Mouse (Mus musculus) heart, embryonic 10.5 days (tissue): ENCODE results near the gene Pla2g15. TPM values are rescaled to one million over a fixed set of nuclear protein-coding genes. Genes with fewer than 3 reads are reported as not detected.

ENCODE experiments used
- DNase-seq: peaks from one replicate; pipeline ENCODE4 v3.0.0-alpha.2; 2017; ENCODE audit warnings: low spot score
- H3K27ac ChIP-seq: fragments of 300-500 bp; sonication (generic); 2 replicates; pipeline ENCODE4 v1.5.1; 2016; ENCODE audit warnings: mild to moderate bottlenecking
- H3K27me3 ChIP-seq: fragments of 300-500 bp; sonication (generic); 2 replicates; pipeline ENCODE4 v1.6.1; 2016; ENCODE audit warnings: mild to moderate bottlenecking; ENCODE audit not compliant: poor library complexity, insufficient read depth, severe bottlenecking
- H3K36me3 ChIP-seq: fragments of 300-500 bp; sonication (generic); 2 replicates; pipeline ENCODE4 v1.6.1; 2016; ENCODE audit warnings: mild to moderate bottlenecking, moderate library complexity
- H3K4me1 ChIP-seq: fragments of 300-500 bp; sonication (generic); 2 replicates; pipeline ENCODE4 v1.6.1; 2016; ENCODE audit warnings: mild to moderate bottlenecking
- H3K4me3 ChIP-seq: fragments of 300-500 bp; sonication (generic); 2 replicates; pipeline ENCODE4 v1.5.1; 2016; ENCODE audit warnings: mild to moderate bottlenecking, moderate library complexity
- H3K9me3 ChIP-seq: fragments of 300-500 bp; sonication (generic); 2 replicates; pipeline ENCODE4 v1.6.1; 2016; ENCODE audit warnings: mild to moderate bottlenecking, moderate library complexity
- WGBS: fragments of 180-500 bp; shearing (Covaris S2); methylation state at CpG from one replicate; pipeline ENCODE4 v1.1.7; 2016; 5-methylcytosine and 5-hydroxymethylcytosine counted together
- polyA plus RNA-seq: library from polyadenylated mRNA; unstranded; fragments of >200 nt; fragmentation: Nextera tagmentation; extraction: Ambion mirVana; gene quantifications from 2 replicates; pipeline ENCODE4 v1.2.1, GENCODE M21; 2016

Pla2g15 gene
- 10.6 and 13.6 TPM in 2 replicates for polyA plus RNA-seq

GRCm38 (mm10) chr8:106149801-106150652 lies at the start of gene Pla2g15:
Gene Pla2g15 (plus strand): TSS chr8:106150399.
- Histone ChIP-seq H3K9me3 (no peaks in the 10 kb centered on the region), H3K27me3 (no peaks in the 10 kb centered on the region), H3K4me3 (peak within 1 kb of the TSS; percentile 82), H3K27ac (peak within 1 kb of the TSS; percentile 86), H3K36me3 (peaks cover 5% of the 10 kb centered on the region; the same call in 1 of the 2 replicates), H3K4me1 (peaks cover 27% of the 10 kb centered on the region)
- WGBS = 2% methylated on average over 38 of the region's 38 CpGs
- peak; percentile 98 for DNase-seq

GRCm38 (mm10) chr8:106102321-106102720 lies 47.9 kb upstream of the Pla2g15 start:
- Histone ChIP-seq H3K9me3 (no peaks in the 10 kb centered on the region), H3K36me3 (peaks cover 43% of the 10 kb centered on the region), H3K27me3 (no peaks in the 10 kb centered on the region), H3K27ac (no peak overlapping the region), H3K4me3 (no peak overlapping the region), H3K4me1 (no peaks in the 10 kb centered on the region)
- DNase-seq = no peak
- WGBS = 86% methylated on average over 4 of the region's 4 CpGs

- Histone ChIP-seq H3K4me3 (no peak overlapping the region), H3K27me3 (no peaks in the 10 kb centered on the region), H3K36me3 (peaks cover 54% of the 10 kb centered on the region), H3K27ac (no peak overlapping the region), H3K4me1 (no peaks in the 10 kb centered on the region), H3K9me3 (no peaks in the 10 kb centered on the region)
- 82% methylated on average over 2 of the region's 2 CpGs for whole genome bisulfite sequencing
- no peak for DNase-seq
Observed at GRCm38 (mm10) chr8:106103888-106104287, 46.3 kb upstream of the Pla2g15 start.

- Histone ChIP-seq H3K9me3 (no peaks in the 10 kb centered on the region), H3K27ac (no peak overlapping the region), H3K27me3 (no peaks in the 10 kb centered on the region), H3K4me3 (no peak overlapping the region), H3K36me3 (peaks cover 55% of the 10 kb centered on the region), H3K4me1 (no peaks in the 10 kb centered on the region)
- 80% methylated on average over 1 of the region's 1 CpGs for WGBS
- no peak for DNase-seq
Observed at GRCm38 (mm10) chr8:106106193-106106592, 44.0 kb upstream of the Pla2g15 start.

- Histone ChIP-seq H3K36me3 (peaks cover 50% of the 10 kb centered on the region), H3K27ac (no peak overlapping the region), H3K4me1 (peaks cover 6% of the 10 kb centered on the region; the same call in 1 of the 2 replicates), H3K4me3 (no peak overlapping the region), H3K27me3 (no peaks in the 10 kb centered on the region), H3K9me3 (no peaks in the 10 kb centered on the region)
- no peak for DNase-seq
- 94% methylated on average over 4 of the region's 4 CpGs for WGBS
Observed at GRCm38 (mm10) chr8:106108080-106108479, 42.1 kb upstream of the Pla2g15 start.

GRCm38 (mm10) chr8:106108729-106109128 lies 41.5 kb upstream of the Pla2g15 start:
- Histone ChIP-seq H3K4me1 (peaks cover 6% of the 10 kb centered on the region; the same call in 1 of the 2 replicates), H3K9me3 (no peaks in the 10 kb centered on the region), H3K4me3 (no peak overlapping the region), H3K27me3 (no peaks in the 10 kb centered on the region), H3K36me3 (peaks cover 46% of the 10 kb centered on the region), H3K27ac (no peak overlapping the region)
- no peak for DNase-seq
- 92% methylated on average over 3 of the region's 3 CpGs for WGBS

GRCm38 (mm10) chr8:106112041-106112440 lies 38.2 kb upstream of the Pla2g15 start:
- DNase-seq = no peak
- Histone ChIP-seq H3K27ac (no peak overlapping the region), H3K27me3 (no peaks in the 10 kb centered on the region), H3K4me1 (peaks cover 6% of the 10 kb centered on the region; the same call in 1 of the 2 replicates), H3K36me3 (peaks cover 59% of the 10 kb centered on the region), H3K4me3 (no peak overlapping the region), H3K9me3 (no peaks in the 10 kb centered on the region)
- 73% methylated on average over 2 of the region's 2 CpGs for WGBS

GRCm38 (mm10) chr8:106112514-106112913 lies 37.7 kb upstream of the Pla2g15 start:
- no peak overlapping the region for H3K4me3 ChIP-seq
- H3K36me3 ChIP-seq = peaks cover 64% of the 10 kb centered on the region

GRCm38 (mm10) chr8:106115897-106116296 lies 34.3 kb upstream of the Pla2g15 start:
- no peak overlapping the region for H3K27ac ChIP-seq
- 89% methylated on average over 3 of the region's 3 CpGs for WGBS
- no peak overlapping the region for H3K4me3 ChIP-seq
- H3K36me3 ChIP-seq = peaks cover 56% of the 10 kb centered on the region
- no peaks in the 10 kb centered on the region for H3K27me3 ChIP-seq
- no peak for DNase-seq
- H3K4me1 ChIP-seq = peaks cover 6% of the 10 kb centered on the region; the same call in 1 of the 2 replicates
- H3K9me3 ChIP-seq = no peaks in the 10 kb centered on the region

More at GRCm38 (mm10) chr8:106112514-106112913, 37.7 kb upstream of the Pla2g15 start:
- H3K27ac ChIP-seq = no peak overlapping the region
- 80% methylated on average over 1 of the region's 1 CpGs for WGBS
- no peaks in the 10 kb centered on the region for H3K27me3 ChIP-seq
- H3K4me1 ChIP-seq = peaks cover 6% of the 10 kb centered on the region; the same call in 1 of the 2 replicates
- DNase-seq = no peak
- no peaks in the 10 kb centered on the region for H3K9me3 ChIP-seq

- 81% methylated on average over 3 of the region's 3 CpGs for WGBS
Observed at GRCm38 (mm10) chr8:106123443-106123842, 26.8 kb upstream of the Pla2g15 start.

GRCm38 (mm10) chr8:106126055-106126454 lies 24.1 kb upstream of the Pla2g15 start:
- Histone ChIP-seq H3K4me3 (no peak overlapping the region), H3K36me3 (peaks cover 50% of the 10 kb centered on the region), H3K4me1 (no peaks in the 10 kb centered on the region), H3K27me3 (no peaks in the 10 kb centered on the region), H3K27ac (no peak overlapping the region), H3K9me3 (no peaks in the 10 kb centered on the region)
- DNase-seq = peak; percentile 22
- 94% methylated on average over 1 of the region's 1 CpGs for WGBS

More at GRCm38 (mm10) chr8:106123443-106123842, 26.8 kb upstream of the Pla2g15 start:
- H3K36me3 ChIP-seq = peaks cover 44% of the 10 kb centered on the region
- H3K27me3 ChIP-seq = no peaks in the 10 kb centered on the region
- no peak overlapping the region for H3K4me3 ChIP-seq
- DNase-seq = no peak
- H3K27ac ChIP-seq = no peak overlapping the region
- no peaks in the 10 kb centered on the region for H3K9me3 ChIP-seq
- H3K4me1 ChIP-seq = no peaks in the 10 kb centered on the region

- Histone ChIP-seq H3K36me3 (peaks cover 55% of the 10 kb centered on the region), H3K4me1 (no peaks in the 10 kb centered on the region), H3K27me3 (no peaks in the 10 kb centered on the region), H3K9me3 (no peaks in the 10 kb centered on the region), H3K4me3 (no peak overlapping the region), H3K27ac (no peak overlapping the region)
- 66% methylated on average over 3 of the region's 3 CpGs for WGBS
- no peak for DNase-seq
Observed at GRCm38 (mm10) chr8:106127054-106127453, 23.1 kb upstream of the Pla2g15 start.

GRCm38 (mm10) chr8:106127882-106128410 lies 22.3 kb upstream of the Pla2g15 start:
- Histone ChIP-seq H3K27me3 (peaks cover 8% of the 10 kb centered on the region; the same call in 1 of the 2 replicates), H3K9me3 (no peaks in the 10 kb centered on the region), H3K27ac (no peak overlapping the region), H3K4me1 (no peaks in the 10 kb centered on the region), H3K36me3 (peaks cover 64% of the 10 kb centered on the region), H3K4me3 (no peak overlapping the region)
- peak; percentile 24 for DNase-seq
- WGBS = 80% methylated on average over 10 of the region's 10 CpGs
